Mouse (Mus musculus) right cerebral cortex, postnatal 4 days (tissue): ENCODE results near the gene Cylc1.

Experiments
- DNase-seq: peaks from one replicate; pipeline ENCODE4 v3.0.0-alpha.2; 2022

Gene Cylc1

DNA sequence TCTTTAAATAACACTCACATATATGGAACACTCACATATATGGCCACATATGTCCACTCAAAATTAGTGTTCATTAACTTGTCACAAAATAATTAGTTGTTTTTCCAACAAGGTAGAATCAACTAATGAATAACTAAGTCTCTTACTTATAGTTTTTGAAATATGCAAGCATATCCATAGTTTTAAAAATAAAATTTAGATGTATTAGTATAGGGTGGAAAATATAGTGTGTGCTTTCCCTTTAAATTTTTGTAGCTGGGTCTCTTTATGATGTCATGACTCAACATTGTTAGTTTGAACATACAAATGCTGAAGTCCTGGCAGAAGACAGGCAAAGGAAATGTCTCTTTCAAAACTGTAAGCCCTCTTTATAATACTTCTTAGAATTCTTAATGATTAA is at the start of gene Cylc1:
Cylc1 (plus strand) TSS at position 301 of the 400 bp plus-strand sequence.
- no peak for DNase-seq

GRCm38 (mm10) chrX:111078680-111079079 is 31.5 kb upstream of the Cylc1 start:
- no peak for DNase-seq

DNA sequence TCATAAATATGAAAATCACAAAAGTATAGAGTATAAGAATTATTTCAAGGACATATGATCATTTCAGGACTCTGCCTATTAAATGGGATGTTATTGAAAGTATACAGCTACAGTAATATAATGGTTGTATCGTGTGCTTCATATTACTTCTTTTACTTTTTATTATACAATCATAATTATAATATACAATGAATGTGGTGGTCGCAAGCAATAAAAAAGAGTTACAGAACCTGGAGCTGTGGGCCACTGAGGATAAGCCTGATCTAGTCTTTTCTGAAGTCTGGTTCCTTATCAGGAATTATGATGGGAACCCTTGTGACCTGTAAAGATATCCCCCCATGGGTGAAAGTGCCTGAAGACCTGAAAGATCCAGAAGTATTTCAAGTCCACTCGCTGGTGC is 57.8 kb downstream of the Cylc1 start, which contains the start of gene Gm10112:
Gm10112 (plus strand) TSS at position 301 of the 400 bp plus-strand sequence.
- no peak for DNase-seq
